Mouse (Mus musculus) brown adipose tissue, adult 24 weeks (tissue): Measurements from ENCODE around the gene Phf23. TPM values are rescaled to one million over a fixed set of nuclear protein-coding genes. Genes with fewer than 3 reads are reported as not detected.
"Not testable (repeated sequence)": the region's sequence is repeated elsewhere in the genome, so short reads cannot be mapped to it uniquely, and the experiment has no call there.

ENCODE experiments used
- H3K27ac ChIP-seq: fragments of 200-500 bp; replicated peaks from 2 replicates; pipeline ENCODE4 v1.5.1; 2012; ENCODE audit warnings: low read depth, mild to moderate bottlenecking, low read length
- H3K4me1 ChIP-seq: fragments of 200-500 bp; 2 replicates; pipeline ENCODE4 v1.6.1; 2012; ENCODE audit warnings: low read length, mixed read lengths; ENCODE audit not compliant: control insufficient read depth, insufficient read depth, insufficient read length
- H3K4me3 ChIP-seq: fragments of 200-500 bp; 2 replicates; pipeline ENCODE4 v1.5.1; 2012; ENCODE audit warnings: low read depth, mild to moderate bottlenecking, low read length, moderate library complexity; ENCODE audit not compliant: insufficient read depth
- polyA plus RNA-seq: library from polyadenylated mRNA; stranded (reverse); fragments of >200 nt; gene quantifications from 2 replicates; pipeline ENCODE4 v1.2.4, GENCODE M21; 2012; ENCODE audit not compliant: missing spikeins, insufficient read depth, insufficient read length

Gene Phf23
- polyA plus RNA-seq, 1 experiment = 24.2 TPM

- peak overlapping the region; percentile 8; the same call in 1 of the 2 replicates for H3K4me3 ChIP-seq
- no peak overlapping the region for H3K27ac ChIP-seq
- no peaks in the 10 kb centered on the region for H3K4me1 ChIP-seq
These were observed 6.9 kb downstream of the Phf23 start for GRCm38 (mm10) chr11:70002471-70002870.

GRCm38 (mm10) chr11:70005521-70005920 lies 9.9 kb downstream of the Phf23 start:
- no peak overlapping the region for H3K27ac ChIP-seq
- no peaks in the 10 kb centered on the region for H3K4me1 ChIP-seq
- no peak overlapping the region for H3K4me3 ChIP-seq

GRCm38 (mm10) chr11:70010033-70010432 lies 14.5 kb downstream of the Phf23 start:
- no peak overlapping the region for H3K27ac ChIP-seq
- H3K4me3 ChIP-seq = no peak overlapping the region
- 0 out of 2 replicates have a peak, but pooled peaks cover 2% of the 10 kb centered on the region for H3K4me1 ChIP-seq

GRCm38 (mm10) chr11:70010548-70010947 lies 15.0 kb downstream of the Phf23 start:
- Histone ChIP-seq H3K27ac (no peak overlapping the region), H3K4me3 (no peak overlapping the region), H3K4me1 (0 out of 2 replicates have a peak, but pooled peaks cover 2% of the 10 kb centered on the region)

GRCm38 (mm10) chr11:70010961-70011360 lies 15.4 kb downstream of the Phf23 start:
- Histone ChIP-seq H3K4me3 (no peak overlapping the region), H3K27ac (no peak overlapping the region), H3K4me1 (0 out of 2 replicates have a peak, but pooled peaks cover 2% of the 10 kb centered on the region)

GRCm38 (mm10) chr11:70012931-70013330 lies 17.4 kb downstream of the Phf23 start:
- no peak overlapping the region for H3K4me3 ChIP-seq
- H3K4me1 ChIP-seq = 0 out of 2 replicates have a peak, but pooled peaks cover 2% of the 10 kb centered on the region
- H3K27ac ChIP-seq = no peak overlapping the region

- peak overlapping the region; percentile 82; the same call in 1 of the 2 replicates for H3K4me3 ChIP-seq
- H3K4me1 ChIP-seq = 0 out of 2 replicates have a peak, but pooled peaks cover 2% of the 10 kb centered on the region
- 0 out of 2 replicates have a peak overlapping the region, but pooled peaks have one; percentile 13 for H3K27ac ChIP-seq
These were observed 17.8 kb downstream of the Phf23 start for GRCm38 (mm10) chr11:70013408-70013807.

GRCm38 (mm10) chr11:70014051-70014450 lies 18.5 kb downstream of the Phf23 start:
- H3K4me1 ChIP-seq = 0 out of 2 replicates have a peak, but pooled peaks cover 2% of the 10 kb centered on the region
- peak overlapping the region; percentile 82 for H3K4me3 ChIP-seq
- H3K27ac ChIP-seq = peak overlapping the region; percentile 98

- H3K27ac ChIP-seq = peak within 1 kb of the TSS; percentile 98
- 0 out of 2 replicates have a peak, but pooled peaks cover 2% of the 10 kb centered on the region for H3K4me1 ChIP-seq
- H3K4me3 ChIP-seq = peak within 1 kb of the TSS; percentile 82
These were observed 19.4 kb downstream of the Phf23 start, which contains the start of gene Acadvl for GRCm38 (mm10) chr11:70014880-70015558. Gene Acadvl (minus strand): TSS chr11:70015411.

GRCm38 (mm10) chr11:70015677-70016076 lies 20.1 kb downstream of the Phf23 start:
- H3K4me3 ChIP-seq = no peak overlapping the region
- no peak overlapping the region for H3K27ac ChIP-seq

GRCm38 (mm10) chr11:70016177-70016576 lies 20.6 kb downstream of the Phf23 start:
- not testable (repeated sequence) for H3K4me3 ChIP-seq, H3K4me1 ChIP-seq, H3K27ac ChIP-seq

More at GRCm38 (mm10) chr11:70015677-70016076, 20.1 kb downstream of the Phf23 start:
- 0 out of 2 replicates have a peak, but pooled peaks cover 2% of the 10 kb centered on the region for H3K4me1 ChIP-seq

- Histone ChIP-seq H3K27ac (no peak within 1 kb of the TSS), H3K4me3 (no peak within 1 kb of the TSS), H3K4me1 (0 out of 2 replicates have a peak, but pooled peaks cover 2% of the 10 kb centered on the region)
These were observed 21.1 kb downstream of the Phf23 start, which contains the start of gene Dlg4 for GRCm38 (mm10) chr11:70016669-70017068. Gene Dlg4 (plus strand): TSS chr11:70016942.

- 0 out of 2 replicates have a peak, but pooled peaks cover 2% of the 10 kb centered on the region for H3K4me1 ChIP-seq
- H3K27ac ChIP-seq = no peak overlapping the region
- no peak overlapping the region for H3K4me3 ChIP-seq
These were observed 21.7 kb downstream of the Phf23 start for GRCm38 (mm10) chr11:70017199-70017767.

GRCm38 (mm10) chr11:70018131-70018990 lies 22.8 kb downstream of the Phf23 start:
- peak overlapping the region; percentile 27; the same call in 1 of the 2 replicates for H3K4me3 ChIP-seq
- H3K4me1 ChIP-seq = 0 out of 2 replicates have a peak, but pooled peaks cover 2% of the 10 kb centered on the region
- H3K27ac ChIP-seq = no peak overlapping the region
